Mouse (Mus musculus) embryonic facial prominence, embryonic 13.5 days (tissue): ENCODE measurements around the gene Vmo1. TPM values are rescaled to one million over a fixed set of nuclear protein-coding genes. Genes with fewer than 3 reads are reported as not detected.

Source experiments
- ATAC-seq: fragments of 200-750 bp; cut with Nextera tagmentation; 2 replicates; pipeline ENCODE4 v1.8.0; 2017; ENCODE audit warnings: low read depth; ENCODE audit not compliant: insufficient number of reproducible peaks, insufficient read depth, low FRiP score, low TSS enrichment
- H3K27ac ChIP-seq: fragments of 300-500 bp; sonication (generic); 2 replicates; pipeline ENCODE4 v1.5.1; 2015; ENCODE audit warnings: moderate library complexity, mild to moderate bottlenecking, inconsistent platforms
- H3K27me3 ChIP-seq: fragments of 300-500 bp; sonication (generic); 2 replicates; pipeline ENCODE4 v1.6.1; 2015; ENCODE audit warnings: mild to moderate bottlenecking, inconsistent platforms
- H3K36me3 ChIP-seq: fragments of 300-500 bp; sonication (generic); 2 replicates; pipeline ENCODE4 v1.6.1; 2015; ENCODE audit warnings: mild to moderate bottlenecking, inconsistent platforms
- H3K4me1 ChIP-seq: fragments of 300-500 bp; sonication (generic); 2 replicates; pipeline ENCODE4 v1.6.1; 2015; ENCODE audit warnings: inconsistent platforms
- H3K4me2 ChIP-seq: fragments of 300-500 bp; sonication (generic); 2 replicates; pipeline ENCODE4 v1.6.1; 2015; ENCODE audit warnings: moderate library complexity, mild to moderate bottlenecking, inconsistent platforms
- H3K4me3 ChIP-seq: fragments of 300-500 bp; sonication (generic); 2 replicates; pipeline ENCODE4 v1.5.1; 2015; ENCODE audit warnings: mild to moderate bottlenecking, inconsistent platforms
- H3K9ac ChIP-seq: fragments of 300-500 bp; sonication (generic); 2 replicates; pipeline ENCODE4 v1.6.1; 2015; ENCODE audit warnings: mild to moderate bottlenecking, inconsistent platforms
- H3K9me3 ChIP-seq: fragments of 300-500 bp; sonication (generic); 2 replicates; pipeline ENCODE4 v1.6.1; 2016; ENCODE audit warnings: inconsistent platforms
- WGBS: fragments of 180-500 bp; shearing (Covaris S2); methylation state at CpG from one replicate; pipeline ENCODE4 v1.1.7; 2015; ENCODE audit warnings: mixed read lengths; 5-methylcytosine and 5-hydroxymethylcytosine counted together
- polyA plus RNA-seq: library from polyadenylated mRNA; unstranded; fragments of >200 nt; fragmentation: Nextera tagmentation; extraction: Ambion mirVana; gene quantifications from 2 replicates; pipeline ENCODE4 v1.2.1, GENCODE M21; 2015

Vmo1 gene
- polyA plus RNA-seq, result 0.56 TPM in 1 of 2 replicates, not detected in the other

DNA sequence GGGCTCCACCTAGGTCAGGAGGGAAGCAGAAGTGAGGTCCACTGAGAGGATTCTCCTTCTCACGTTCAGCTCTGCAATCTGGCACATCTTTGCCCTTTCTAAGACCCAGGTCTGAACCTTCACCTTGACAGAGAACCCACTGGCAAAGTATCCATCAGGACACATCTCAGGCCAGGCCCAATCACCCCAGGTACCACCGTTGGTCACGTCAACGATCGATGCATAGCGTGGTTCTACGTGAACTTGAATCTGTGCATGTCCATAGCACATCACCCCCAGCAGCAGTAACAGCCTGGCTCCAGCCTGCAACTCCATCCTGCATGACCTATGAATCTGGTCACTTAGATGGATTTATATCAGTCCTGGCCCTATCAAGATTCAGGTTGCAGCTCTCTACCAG lies at the start of gene Vmo1:
TSS of gene Vmo1 (minus strand) at position 329 of the 400 bp plus-strand sequence.
- Histone ChIP-seq H3K4me3 (no peak within 1 kb of the TSS), H3K27ac (no peak within 1 kb of the TSS; the same call in 1 of the 2 replicates), H3K9me3 (no peaks in the 10 kb centered on the region), H3K4me1 (peaks cover 4% of the 10 kb centered on the region), H3K9ac (0 out of 2 replicates have a peak within 1 kb of the TSS, but pooled peaks have one; percentile 6), H3K36me3 (no peaks in the 10 kb centered on the region), H3K4me2 (no peak within 1 kb of the TSS), H3K27me3 (no peaks in the 10 kb centered on the region; the same call in 1 of the 2 replicates)
- no peak for ATAC-seq
- 85% methylated on average over 7 of the region's 7 CpGs for WGBS

DNA sequence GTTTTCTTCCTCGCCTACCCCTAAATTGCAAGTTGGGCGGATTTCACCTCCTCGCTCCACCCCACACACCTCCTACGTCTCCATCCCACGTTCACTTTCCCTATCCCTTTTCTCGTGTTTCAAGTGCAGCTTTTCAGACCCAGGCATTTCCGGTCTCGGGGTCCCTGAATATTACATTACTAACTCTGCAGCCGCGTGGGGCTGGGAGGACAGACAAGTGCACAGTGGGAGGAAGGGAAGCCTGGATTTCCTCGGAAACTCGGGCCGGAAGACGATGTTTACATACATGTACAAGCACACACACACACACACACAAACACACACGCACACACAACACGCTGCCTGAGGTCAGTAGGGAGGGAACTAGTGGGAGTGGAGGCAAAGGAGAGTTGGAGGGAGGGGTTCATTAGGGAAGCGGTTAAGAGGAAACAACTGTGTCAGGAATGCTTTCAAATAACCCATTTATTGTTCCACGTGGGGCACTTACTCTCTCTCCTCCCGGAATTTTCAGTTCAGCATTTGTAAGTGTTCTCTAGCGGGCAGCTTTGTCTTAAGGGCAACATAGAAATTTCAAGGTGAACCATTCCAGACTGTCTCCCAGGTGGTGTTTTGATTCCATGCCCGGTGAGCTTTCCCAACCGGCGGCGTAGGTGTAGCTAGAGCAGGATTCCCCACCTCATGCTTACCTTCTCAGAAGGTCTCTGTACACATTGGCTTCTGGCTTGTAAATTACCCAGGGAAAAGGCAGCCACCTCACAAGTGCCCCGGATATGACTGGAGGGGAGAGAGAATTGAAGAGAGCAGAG lies 49.3 kb upstream of the Vmo1 start:
- H3K9ac ChIP-seq, result peak overlapping the region; percentile 87
- peak overlapping the region; percentile 93 for H3K4me3 ChIP-seq
- no peak for ATAC-seq
- peak overlapping the region; percentile 89 for H3K27ac ChIP-seq
- peaks cover 13% of the 10 kb centered on the region for H3K36me3 ChIP-seq
- peaks cover 23% of the 10 kb centered on the region for H3K4me1 ChIP-seq
- no peaks in the 10 kb centered on the region for H3K9me3 ChIP-seq
- no peaks in the 10 kb centered on the region for H3K27me3 ChIP-seq
- H3K4me2 ChIP-seq, result peak overlapping the region; percentile 85
- under 1% methylated on average over 25 of the region's 25 CpGs for WGBS

DNA sequence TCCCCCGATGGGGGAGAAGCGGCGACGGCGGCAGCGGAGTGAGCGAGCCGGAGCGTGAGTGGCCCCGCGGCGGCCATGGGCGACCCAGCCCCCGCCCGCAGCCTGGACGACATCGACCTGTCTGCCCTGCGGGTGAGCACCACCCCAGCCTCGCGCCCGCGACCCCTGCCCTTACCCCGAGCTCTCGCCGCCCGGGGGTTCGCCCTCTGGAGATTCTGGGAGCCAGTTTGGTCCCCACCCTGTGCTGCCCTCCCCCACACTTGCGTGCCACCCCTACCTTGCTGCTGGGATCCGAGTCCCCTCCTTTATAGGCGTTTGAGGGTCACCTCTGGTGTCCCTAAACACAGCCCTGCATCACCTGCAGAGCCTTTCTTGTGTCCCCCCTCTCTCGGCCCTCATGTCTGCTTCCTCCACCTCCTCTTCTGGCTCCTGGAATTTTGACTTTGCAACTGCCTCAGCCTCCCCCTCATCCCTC lies 48.6 kb upstream of the Vmo1 start:
- H3K27me3 ChIP-seq, result no peaks in the 10 kb centered on the region
- peaks cover 9% of the 10 kb centered on the region for H3K36me3 ChIP-seq
- H3K27ac ChIP-seq, result peak overlapping the region; percentile 89
- ATAC-seq, result peak; percentile 22; the same call in 1 of the 2 replicates
- H3K4me1 ChIP-seq, result peaks cover 23% of the 10 kb centered on the region
- H3K9me3 ChIP-seq, result no peaks in the 10 kb centered on the region
- H3K4me3 ChIP-seq, result peak overlapping the region; percentile 93
- WGBS, result 1% methylated on average over 25 of the region's 31 CpGs
- H3K4me2 ChIP-seq, result peak overlapping the region; percentile 85
- H3K9ac ChIP-seq, result peak overlapping the region; percentile 87

DNA sequence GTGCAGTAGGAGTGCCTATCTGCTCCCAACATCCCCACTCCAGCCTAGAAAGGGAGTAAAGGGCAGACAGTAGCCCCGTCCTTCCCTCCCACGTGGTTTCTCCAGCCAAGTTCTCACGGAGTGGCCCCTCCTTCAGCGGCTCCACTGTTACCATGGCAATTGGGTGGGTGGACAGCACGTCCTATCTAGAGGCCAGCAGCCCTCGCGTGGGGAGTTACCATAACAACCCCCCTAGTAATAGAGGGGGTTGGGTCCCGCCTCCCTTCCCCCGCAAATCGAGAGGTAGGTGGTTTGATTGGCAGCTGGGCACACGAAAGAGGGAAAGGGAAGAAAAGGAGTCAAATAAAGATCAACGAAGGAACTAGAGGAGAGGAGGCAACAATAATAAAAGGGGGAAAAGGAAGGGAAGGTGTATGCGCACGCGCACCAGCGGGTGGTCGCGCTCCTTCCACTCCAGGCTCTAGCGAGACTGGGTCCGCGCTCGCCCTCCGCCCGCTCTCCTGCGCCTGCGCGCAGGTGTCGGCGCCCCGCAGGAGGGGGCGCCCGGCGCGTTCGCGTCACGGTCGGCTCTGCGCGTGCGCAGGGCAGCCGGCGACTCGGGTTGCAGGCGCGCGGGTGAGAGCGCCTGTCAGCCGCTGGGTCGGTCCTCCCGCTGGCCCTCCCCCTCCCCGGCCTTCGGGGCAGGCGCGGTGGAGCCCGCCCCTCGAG lies 48.0 kb upstream of the Vmo1 start, which contains the start of gene Mink1:
TSS of gene Mink1 (plus strand) at position 595 of the 708 bp plus-strand sequence.
- H3K9me3 ChIP-seq, result no peaks in the 10 kb centered on the region
- no peaks in the 10 kb centered on the region for H3K27me3 ChIP-seq
- H3K4me1 ChIP-seq, result peaks cover 23% of the 10 kb centered on the region
- under 1% methylated on average over 41 of the region's 57 CpGs for WGBS
- H3K27ac ChIP-seq, result peak within 1 kb of the TSS; percentile 89
- H3K4me2 ChIP-seq, result peak within 1 kb of the TSS; percentile 85
- H3K4me3 ChIP-seq, result peak within 1 kb of the TSS; percentile 93
- H3K36me3 ChIP-seq, result peaks cover 5% of the 10 kb centered on the region
- peak within 1 kb of the TSS; percentile 87 for H3K9ac ChIP-seq
- ATAC-seq, result peak; percentile 83

DNA sequence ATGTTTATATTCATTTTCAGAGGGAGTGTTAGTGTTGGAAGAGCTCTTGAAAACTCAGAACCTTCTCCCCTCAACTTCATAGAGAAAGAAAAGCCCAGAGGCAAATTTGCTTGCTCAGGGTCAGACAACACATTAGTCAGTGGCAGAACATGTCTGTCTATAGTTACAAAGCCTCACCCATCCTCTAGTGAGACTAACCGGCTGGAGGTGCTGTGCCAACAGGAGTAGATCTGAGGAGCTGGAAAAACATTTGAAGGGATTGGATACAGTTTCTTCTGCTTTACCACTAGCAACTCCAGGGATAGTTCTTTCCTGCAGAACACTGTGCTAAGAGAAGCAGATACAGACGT lies 47.5 kb upstream of the Vmo1 start:
- Histone ChIP-seq H3K9ac (peak overlapping the region; percentile 87; the same call in 1 of the 2 replicates), H3K9me3 (no peaks in the 10 kb centered on the region), H3K27me3 (no peaks in the 10 kb centered on the region), H3K4me2 (peak overlapping the region; percentile 85), H3K27ac (peak overlapping the region; percentile 89), H3K36me3 (peaks cover 4% of the 10 kb centered on the region), H3K4me3 (peak overlapping the region; percentile 93), H3K4me1 (peaks cover 23% of the 10 kb centered on the region)
- 0% methylated on average over 2 of the region's 2 CpGs for WGBS
- ATAC-seq, result no peak; the same call in 1 of the 2 replicates

- H3K27me3 ChIP-seq, result no peaks in the 10 kb centered on the region
- H3K4me3 ChIP-seq, result no peak overlapping the region
- peaks cover 12% of the 10 kb centered on the region for H3K4me1 ChIP-seq
- H3K36me3 ChIP-seq, result no peaks in the 10 kb centered on the region
- WGBS, result 89% methylated on average over 9 of the region's 9 CpGs
- no peaks in the 10 kb centered on the region for H3K9me3 ChIP-seq
- no peak overlapping the region for H3K9ac ChIP-seq
- no peak overlapping the region for H3K4me2 ChIP-seq
- no peak overlapping the region for H3K27ac ChIP-seq
- ATAC-seq, result no peak
These were observed 43.1 kb upstream of the Vmo1 start for GRCm38 (mm10) chr11:70557545-70557944.

DNA sequence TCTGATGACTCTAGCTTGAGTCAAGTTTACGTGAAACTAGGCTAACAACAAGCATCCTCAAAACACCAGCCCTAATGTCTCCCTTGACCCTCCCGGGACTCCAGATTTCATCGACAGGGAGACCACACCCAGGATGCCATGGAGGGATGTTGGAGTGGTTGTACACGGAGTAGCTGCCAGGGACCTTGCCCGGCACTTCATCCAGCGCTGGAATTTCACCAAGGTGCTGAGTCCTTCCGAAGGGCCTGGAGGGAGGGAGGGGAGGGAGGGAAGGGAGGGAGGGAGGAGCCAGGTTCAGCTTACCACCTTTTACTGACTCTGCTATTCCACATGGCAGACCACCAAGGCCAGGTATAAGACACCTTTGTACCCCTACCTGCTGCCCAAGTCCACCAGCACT lies 39.5 kb upstream of the Vmo1 start:
- Histone ChIP-seq H3K27me3 (no peaks in the 10 kb centered on the region), H3K4me3 (no peak overlapping the region), H3K4me1 (peaks cover 7% of the 10 kb centered on the region), H3K36me3 (no peaks in the 10 kb centered on the region), H3K9ac (0 out of 2 replicates have a peak overlapping the region, but pooled peaks have one; percentile 1), H3K4me2 (no peak overlapping the region), H3K9me3 (no peaks in the 10 kb centered on the region), H3K27ac (no peak overlapping the region)
- no peak for ATAC-seq
- 26% methylated on average over 7 of the region's 7 CpGs for WGBS

GRCm38 (mm10) chr11:70551526-70551925 lies 37.1 kb upstream of the Vmo1 start:
- H3K9ac ChIP-seq, result no peak overlapping the region
- no peaks in the 10 kb centered on the region for H3K9me3 ChIP-seq
- ATAC-seq, result no peak
- WGBS, result 85% methylated on average over 8 of the region's 8 CpGs
- H3K36me3 ChIP-seq, result no peaks in the 10 kb centered on the region
- no peak overlapping the region for H3K4me3 ChIP-seq
- H3K27ac ChIP-seq, result no peak overlapping the region
- peaks cover 7% of the 10 kb centered on the region for H3K4me1 ChIP-seq
- H3K4me2 ChIP-seq, result no peak overlapping the region
- no peaks in the 10 kb centered on the region for H3K27me3 ChIP-seq

- H3K4me3 ChIP-seq, result no peak overlapping the region
- H3K9ac ChIP-seq, result no peak overlapping the region
- H3K9me3 ChIP-seq, result no peaks in the 10 kb centered on the region
- no peaks in the 10 kb centered on the region for H3K36me3 ChIP-seq
- peaks cover 12% of the 10 kb centered on the region; the same call in 1 of the 2 replicates for H3K4me1 ChIP-seq
- no peak for ATAC-seq
- no peak overlapping the region for H3K4me2 ChIP-seq
- H3K27me3 ChIP-seq, result peaks cover 33% of the 10 kb centered on the region
- 67% methylated on average over 7 of the region's 7 CpGs for WGBS
- no peak overlapping the region for H3K27ac ChIP-seq
These were observed 30.1 kb upstream of the Vmo1 start for GRCm38 (mm10) chr11:70544496-70544895.

GRCm38 (mm10) chr11:70541415-70541814 lies 27.0 kb upstream of the Vmo1 start:
- no peak overlapping the region for H3K9ac ChIP-seq
- WGBS, result 73% methylated on average over 5 of the region's 5 CpGs
- ATAC-seq, result no peak

GRCm38 (mm10) chr11:70540928-70541327 lies 26.5 kb upstream of the Vmo1 start:
- H3K27ac ChIP-seq, result no peak overlapping the region
- H3K4me3 ChIP-seq, result peak overlapping the region; percentile 67
- ATAC-seq, result no peak
- peaks cover 12% of the 10 kb centered on the region; the same call in 1 of the 2 replicates for H3K4me1 ChIP-seq
- H3K36me3 ChIP-seq, result no peaks in the 10 kb centered on the region
- H3K9ac ChIP-seq, result peak overlapping the region; percentile 78; the same call in 1 of the 2 replicates
- H3K27me3 ChIP-seq, result peaks cover 41% of the 10 kb centered on the region
- WGBS, result 84% methylated on average over 7 of the region's 7 CpGs
- peak overlapping the region; percentile 92 for H3K4me2 ChIP-seq
- no peaks in the 10 kb centered on the region for H3K9me3 ChIP-seq

More at GRCm38 (mm10) chr11:70541415-70541814, 27.0 kb upstream of the Vmo1 start:
- H3K27me3 ChIP-seq, result peaks cover 41% of the 10 kb centered on the region
- H3K4me1 ChIP-seq, result peaks cover 12% of the 10 kb centered on the region; the same call in 1 of the 2 replicates
- 0 out of 2 replicates have a peak overlapping the region, but pooled peaks have one; percentile 92 for H3K4me2 ChIP-seq
- H3K36me3 ChIP-seq, result no peaks in the 10 kb centered on the region
- no peak overlapping the region for H3K27ac ChIP-seq
- H3K4me3 ChIP-seq, result no peak overlapping the region
- H3K9me3 ChIP-seq, result no peaks in the 10 kb centered on the region
